Mouse (Mus musculus) heart, postnatal 0 days (tissue): ENCODE measurements around the gene Olfr279.
A peak's percentile ranks its signal among the peaks of the same experiment; 100 is the strongest.

Source experiments
- CTCF ChIP-seq: IDR thresholded peaks from 2 replicates; pipeline ENCODE4 v1.5.1; 2016; ENCODE audit warnings: antibody characterized with exemption, control low read depth, low read depth
- EP300 ChIP-seq: IDR thresholded peaks from 2 replicates; pipeline ENCODE4 v1.6.1; 2016; ENCODE audit warnings: antibody characterized with exemption, low read depth

- TF ChIP-seq CTCF (peak; percentile 65), EP300 (no peak)
Observed at GRCm38 (mm10) chr15:98504514-98504913, 12.3 kb downstream of the Olfr279 start.
